In genomic region chr11:110814732-110815131, GRCm38 (mm10) we compare ENCODE assay signal across 14 mouse cellular contexts.
"Had no signal": no experiment of that assay in that cellular context is flagged by ENCODE, and none has a peak within 500 bp of the region (broad histone marks: within the 10 kb centered on the region; RNA-seq: fewer than 3 reads in every experiment).

No protein-coding gene starts in this region.

- H3K9ac ChIP-seq: liver, embryonic 15.5 days; neural tube, embryonic 13.5 days had no signal

- ATAC-seq: hindbrain, postnatal 0 days; lung, postnatal 0 days had no signal

- H3K4me2 ChIP-seq: liver, embryonic 11.5 days; liver, embryonic 15.5 days; neural tube, embryonic 13.5 days had no signal

- H3K4me3 ChIP-seq: left cerebral cortex, adult 2 months; limb, embryonic 10.5 days; liver, embryonic 15.5 days; neural tube, embryonic 13.5 days had no signal

- H3K4me1 ChIP-seq: limb, embryonic 10.5 days; liver, embryonic 15.5 days; neural tube, embryonic 13.5 days had no signal

- DNase-seq: lung, adult 2 months; lung, postnatal 36 days; midbrain, embryonic 14.5 days; retina, postnatal 1 day; right cerebral cortex, postnatal 4 days; spleen, adult 18-20 months; thymus, postnatal 36 days had no signal

- H3K27me3 ChIP-seq: liver, embryonic 15.5 days; neural tube, embryonic 13.5 days had no signal

- H3K27ac ChIP-seq: hindbrain, postnatal 0 days; left cerebral cortex, adult 2 months; limb, embryonic 10.5 days; liver, embryonic 15.5 days; neural tube, embryonic 13.5 days had no signal

- H3K9me3 ChIP-seq: limb, embryonic 10.5 days; liver, embryonic 15.5 days; neural tube, embryonic 13.5 days had no signal

- H3K36me3 ChIP-seq: limb, embryonic 10.5 days; liver, embryonic 15.5 days; neural tube, embryonic 13.5 days had no signal
